Mouse (Mus musculus) adrenal gland, postnatal 4 days (tissue): ENCODE data around the gene Brms1. TPM values are rescaled to one million over a fixed set of nuclear protein-coding genes. Genes with fewer than 3 reads are reported as not detected.
"Not testable (repeated sequence)": the region's sequence is repeated elsewhere in the genome, so short reads cannot be mapped to it uniquely, and the experiment has no call there.

Experiments
- DNase-seq, 2 experiments: peaks; one replicate each; pipeline ENCODE4 v3.0.0; 2021 to 2022; ENCODE audit warnings: low spot score in 2 of 2, mixed read lengths in 2 of 2
- long read RNA-seq, 2 experiments: library from polyadenylated mRNA; stranded (forward); transcript quantifications; one replicate each; pipeline ENCODE4 v2.0.0; 2021
- total RNA-seq, 2 experiments: library from RNA; stranded (reverse); gene quantifications; 2 replicates each; pipeline ENCODE4 v1.2.3; 2021

Brms1 gene
- total RNA-seq: 10 to 100 TPM; 29.6 to 35.1 TPM
- long read RNA-seq, experiment 1, transcript Brms1-201 (10 exons, 1,388 nt): major isoform, 22 of 28 reads
- long read RNA-seq, experiment 1, partial matches to known transcripts: 3 of 28 reads
- long read RNA-seq, experiment 1, other reads (novel, unspliced or antisense): 2 of 28 reads
- long read RNA-seq, experiment 2, transcript Brms1-201 (10 exons, 1,388 nt): major isoform, 42 of 49 reads
- long read RNA-seq, experiment 2, partial matches to known transcripts: 0 of 49 reads
- long read RNA-seq, experiment 2, other reads (novel, unspliced or antisense): 6 of 49 reads

DNA sequence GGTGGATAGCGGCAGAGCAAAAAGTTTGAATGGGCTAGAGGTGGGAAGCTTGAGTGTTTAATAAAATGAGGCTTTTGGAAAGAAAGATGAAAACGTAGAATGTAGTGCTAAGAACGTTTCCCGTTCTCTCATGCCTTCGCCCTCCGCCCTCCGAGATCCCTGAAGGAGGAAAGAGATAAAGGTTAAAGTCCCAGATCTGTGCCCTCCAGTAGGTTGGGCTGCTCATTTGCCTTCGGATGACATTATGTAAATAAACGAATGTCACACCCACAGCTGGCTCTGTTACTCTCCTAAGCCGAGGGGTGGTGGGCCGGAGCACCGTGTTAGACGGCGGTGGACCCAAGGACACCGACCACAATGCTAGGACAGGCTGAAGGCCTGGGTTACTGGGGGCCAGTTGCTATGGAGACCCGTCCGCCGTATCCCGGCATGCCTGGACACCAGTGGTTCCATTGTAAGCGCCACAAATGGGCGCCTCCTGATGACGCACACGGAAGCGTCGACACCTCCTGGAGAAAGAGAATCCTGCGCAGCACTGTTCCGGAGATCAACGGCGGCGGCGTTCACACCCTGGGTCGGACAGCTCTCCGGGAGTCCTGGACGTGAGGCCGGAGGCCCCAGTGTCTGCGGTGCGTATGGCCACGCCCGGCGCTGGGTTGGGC, at the start of gene Brms1:
Gene Brms1 (plus strand): TSS at position 493 of the 662 bp plus-strand sequence.
- peak; percentile 73 to 86 for DNase-seq

GRCm38 (mm10) chr19:4992371-4992770, 48.8 kb upstream of the Brms1 start:
- no peak for DNase-seq

DNA sequence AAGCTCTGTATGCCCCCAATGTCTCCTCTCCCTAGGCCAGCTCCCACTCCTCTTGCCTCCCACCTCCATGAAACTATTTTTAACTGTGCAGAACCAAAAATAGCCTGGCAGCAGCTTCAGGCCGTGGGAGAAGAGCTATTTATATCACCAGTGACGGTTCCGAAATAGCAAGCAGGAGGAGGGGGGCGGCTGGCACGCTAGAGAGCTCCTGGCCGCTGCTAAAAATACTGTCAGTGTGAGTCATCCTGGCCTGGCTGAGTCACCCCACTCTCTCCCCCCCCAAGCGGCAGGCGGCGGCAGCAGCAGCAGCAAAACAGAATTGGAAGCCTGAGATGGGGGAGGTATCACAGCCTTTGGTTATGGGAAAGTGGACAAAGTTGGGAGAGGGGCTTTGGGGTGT, 48.2 kb upstream of the Brms1 start:
- DNase-seq: peak; percentile 27 to 59

DNA sequence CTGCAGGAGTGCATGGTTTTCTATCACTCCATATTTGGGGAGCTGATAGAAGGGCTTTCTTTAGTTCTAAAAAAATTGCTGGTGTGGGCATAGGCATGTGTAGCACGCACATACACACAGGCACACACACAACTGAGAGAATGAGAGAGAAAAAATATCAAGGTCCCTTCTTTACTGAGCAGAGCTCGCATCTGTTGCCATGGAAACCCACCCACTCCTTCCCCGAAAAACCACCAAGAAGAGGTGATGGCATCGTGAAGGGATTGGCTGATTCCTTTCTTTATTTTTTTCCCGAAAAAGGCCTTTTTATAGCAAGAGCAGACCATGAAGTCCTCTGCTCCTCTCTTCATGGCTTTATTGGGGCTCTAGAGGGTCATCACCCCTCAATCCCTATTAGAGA, 47.1 kb upstream of the Brms1 start:
- no peak for DNase-seq

DNA sequence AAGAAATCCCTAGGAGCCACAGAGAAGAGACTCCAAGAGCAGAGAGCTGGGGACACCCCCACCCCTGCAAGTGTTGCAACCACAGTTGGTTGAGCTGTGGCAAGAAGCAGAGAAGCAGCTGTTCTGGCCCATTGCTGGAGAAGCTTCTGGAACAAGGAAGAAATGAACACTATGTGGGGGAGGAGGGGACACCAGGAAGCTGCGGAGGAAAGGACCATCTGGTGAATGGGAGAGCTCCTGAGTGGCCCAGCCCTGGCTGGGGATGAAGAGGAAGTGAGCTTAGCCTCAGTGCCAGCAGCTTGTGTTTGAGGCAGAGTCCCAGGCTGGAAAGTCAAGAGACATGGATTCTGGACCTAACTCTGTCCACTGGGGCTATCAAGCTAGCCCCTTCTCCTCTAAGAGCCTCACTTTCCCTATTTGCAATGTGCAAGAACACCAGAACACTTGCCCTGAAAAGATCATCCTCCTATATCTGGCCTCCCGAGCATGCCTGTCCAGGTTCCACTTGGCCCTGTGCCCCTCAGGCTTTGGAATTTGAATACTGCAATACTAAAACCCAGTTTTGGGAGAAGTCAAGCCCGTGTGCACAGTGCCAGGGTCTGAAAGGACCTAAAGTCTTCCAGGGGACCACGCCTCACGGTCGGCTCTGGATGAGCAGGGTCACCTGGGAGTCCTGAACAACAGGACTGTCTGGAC, 41.6 kb upstream of the Brms1 start:
- no peak for DNase-seq

DNA sequence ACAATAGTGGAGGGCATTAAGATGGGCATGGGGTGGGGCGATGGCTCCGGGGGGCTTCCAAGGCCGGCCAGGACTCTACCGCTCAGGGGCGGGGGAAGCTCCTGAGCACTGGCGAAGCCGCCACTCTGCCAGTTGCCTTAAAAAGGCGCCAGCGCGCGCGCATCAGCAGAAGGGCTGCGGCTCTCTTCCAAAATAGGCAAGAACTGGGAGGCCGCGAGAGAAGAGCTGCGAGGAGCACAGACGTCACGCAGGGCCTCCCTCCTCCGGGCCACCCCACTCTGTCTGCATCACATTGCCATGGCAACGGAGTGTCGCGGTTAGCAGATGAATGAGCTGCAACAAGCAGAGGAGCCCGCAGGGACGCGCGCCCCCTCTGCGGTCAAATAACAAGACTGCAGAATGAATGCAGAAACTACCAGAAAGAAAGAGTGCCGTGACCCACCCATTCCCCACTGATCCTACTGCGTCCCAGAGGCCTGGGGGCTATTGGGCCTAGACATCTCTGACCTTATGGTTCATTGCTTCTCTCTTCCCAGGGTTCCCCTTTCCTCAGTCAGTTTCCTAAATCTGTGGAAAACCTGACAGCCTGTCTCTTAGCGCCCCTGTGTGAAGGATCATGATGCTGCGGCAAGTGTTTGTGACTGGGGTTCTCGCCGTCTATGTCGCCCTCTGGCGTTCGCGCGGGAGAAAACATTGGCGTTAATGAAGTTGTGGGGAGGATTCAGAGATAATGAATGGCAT, 39.3 kb upstream of the Brms1 start:
- peak; percentile 51 to 59 for DNase-seq

DNA sequence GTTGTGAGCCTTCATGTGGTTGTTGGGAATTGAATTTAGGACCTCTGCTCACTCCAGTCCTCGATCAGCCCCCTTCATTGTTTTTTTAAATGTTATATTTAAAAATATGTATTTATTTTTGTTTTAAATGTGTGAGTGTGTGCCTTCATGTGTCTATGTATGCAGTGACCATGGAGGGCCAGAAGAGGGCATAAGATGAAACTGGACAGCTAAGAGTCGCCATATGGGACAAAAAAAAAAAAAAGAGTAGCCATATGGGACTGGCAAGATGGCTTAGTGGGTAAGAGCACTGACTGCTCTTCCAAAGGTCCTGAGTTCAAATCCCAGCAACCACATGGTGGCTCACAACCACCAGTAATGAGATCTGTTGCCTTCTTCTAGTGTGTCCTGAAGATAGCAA, 37.5 kb upstream of the Brms1 start:
- DNase-seq: not testable (repeated sequence)

DNA sequence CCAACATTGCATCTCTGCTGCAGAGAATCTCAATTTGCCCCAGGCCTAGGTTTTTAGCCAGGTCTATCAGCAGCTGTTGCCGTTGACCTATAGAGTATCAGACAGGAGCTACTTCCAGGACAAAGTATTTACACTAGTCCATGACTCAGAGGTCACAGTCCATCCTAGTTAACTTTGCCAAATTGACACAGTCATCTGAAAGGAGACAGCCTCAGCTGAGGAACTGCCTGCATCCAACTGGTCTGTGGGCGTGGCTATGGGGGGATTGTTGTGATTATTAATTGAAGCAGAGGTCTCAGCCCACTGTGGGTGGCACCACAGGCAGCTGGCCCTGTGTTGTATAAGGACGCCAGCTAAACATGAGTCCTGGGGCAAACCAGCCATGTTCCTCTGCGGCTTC, 36.2 kb upstream of the Brms1 start:
- no peak for DNase-seq

DNA sequence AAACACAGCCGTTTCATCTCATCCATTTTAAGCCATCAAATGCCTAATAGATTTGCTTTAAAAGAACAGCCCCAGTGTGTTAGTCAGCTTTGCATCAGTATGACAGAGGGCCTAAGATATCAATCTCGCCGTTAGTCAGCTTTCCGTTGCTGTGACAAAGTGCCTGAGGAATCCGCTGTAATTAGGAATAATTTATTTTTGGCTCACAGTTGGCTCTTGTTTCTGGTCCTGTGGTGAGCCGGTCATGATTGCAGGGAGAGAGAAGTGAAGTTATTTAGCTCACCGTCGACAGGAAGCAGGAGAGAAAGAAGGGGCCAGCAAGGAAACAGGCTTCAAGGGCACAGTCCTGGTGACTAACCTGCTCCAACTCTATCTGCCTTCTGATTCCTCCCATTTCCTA, 28.0 kb upstream of the Brms1 start:
- no peak for DNase-seq

- DNase-seq: no peak
Observed at GRCm38 (mm10) chr19:5014961-5015398, 26.2 kb upstream of the Brms1 start.

GRCm38 (mm10) chr19:5016221-5016742, 24.9 kb upstream of the Brms1 start:
- DNase-seq: no peak

DNA sequence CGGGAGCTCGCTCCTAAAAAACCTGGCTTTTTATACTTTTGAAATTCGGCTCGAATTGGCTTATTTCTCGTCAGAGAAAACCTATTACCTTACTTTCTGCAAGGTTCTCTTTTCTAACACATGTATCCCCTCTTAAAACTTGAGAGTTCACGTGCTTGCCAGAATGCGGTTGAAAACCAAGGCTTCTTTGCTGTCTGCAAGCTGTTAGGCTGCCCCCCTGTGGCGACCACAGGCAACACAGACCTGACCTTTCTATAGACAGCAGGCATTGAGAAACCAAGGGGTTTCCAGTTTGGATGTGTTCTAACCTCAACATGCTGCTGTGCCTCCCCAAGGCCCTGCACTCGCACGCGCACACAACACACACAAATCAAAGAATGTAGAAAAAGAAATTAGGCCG, 24.4 kb upstream of the Brms1 start:
- peak in 1 of 2 experiments; percentile 46 for DNase-seq

- DNase-seq: no peak
Observed at GRCm38 (mm10) chr19:5017611-5018010, 23.5 kb upstream of the Brms1 start.

DNA sequence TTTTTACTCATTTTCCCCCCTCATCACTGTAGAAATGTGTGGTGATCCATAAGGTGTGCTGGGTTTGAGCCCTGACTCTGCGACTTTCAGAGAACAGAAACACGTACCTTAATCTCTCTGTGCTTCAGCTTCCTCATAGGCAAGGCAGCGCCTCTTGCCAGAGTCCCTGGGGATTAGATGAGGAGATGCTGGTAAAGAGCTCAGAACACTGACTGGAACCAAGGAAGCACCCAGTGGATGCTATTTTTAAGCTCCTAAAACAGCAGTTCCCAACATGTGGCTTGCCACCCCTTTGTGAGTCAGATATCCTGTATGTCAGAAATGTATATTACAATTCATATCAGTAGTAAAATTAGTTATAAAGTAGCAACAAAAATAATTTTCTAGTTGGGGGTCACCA, 23.0 kb upstream of the Brms1 start:
- DNase-seq: no peak

GRCm38 (mm10) chr19:5021416-5021815, 19.7 kb upstream of the Brms1 start:
- DNase-seq: no peak

- DNase-seq: peak; percentile 76 to 84
Observed at GRCm38 (mm10) chr19:5023621-5024479, 17.3 kb upstream of the Brms1 start, which contains the start of gene Slc29a2. Gene Slc29a2 (plus strand): TSS chr19:5023860.

DNA sequence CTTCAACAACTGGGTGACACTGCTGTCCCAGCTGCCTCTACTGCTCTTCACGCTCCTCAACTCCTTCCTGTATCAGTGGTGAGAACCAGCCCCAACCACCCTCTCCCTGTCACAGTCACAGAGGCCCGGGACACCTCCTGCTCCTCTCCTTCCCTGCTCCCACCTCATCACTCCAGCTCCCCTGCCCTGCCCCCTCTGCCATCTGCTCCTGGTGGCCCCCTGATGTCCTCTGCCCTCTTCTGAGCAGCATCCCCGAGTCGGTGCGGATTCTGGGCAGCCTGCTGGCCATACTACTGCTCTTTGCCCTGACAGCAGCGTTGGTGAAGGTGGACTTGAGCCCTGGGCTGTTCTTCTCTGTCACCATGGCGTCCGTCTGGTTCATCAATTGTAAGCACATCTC, 15.0 kb upstream of the Brms1 start:
- DNase-seq: no peak

DNA sequence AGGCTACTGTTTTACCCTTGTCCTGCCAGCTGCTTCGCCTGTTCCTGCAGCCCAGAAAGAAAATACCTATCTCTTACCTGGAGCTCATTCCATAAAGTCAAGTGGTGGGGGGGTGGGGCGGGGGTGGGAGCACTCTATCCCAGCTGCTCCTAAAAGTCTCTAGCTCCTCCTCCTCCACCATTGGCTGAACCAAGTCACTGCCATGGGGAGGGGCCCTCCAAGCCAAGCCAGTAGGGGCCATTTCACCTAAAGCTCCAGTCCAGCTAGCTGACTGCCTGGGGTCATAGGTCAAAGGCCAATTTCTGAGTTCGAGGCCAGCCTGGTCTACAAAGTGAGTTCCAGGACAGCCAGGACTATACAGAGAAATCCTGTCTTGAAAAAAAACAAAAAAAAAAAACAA, 8.5 kb upstream of the Brms1 start:
- DNase-seq: no peak

DNA sequence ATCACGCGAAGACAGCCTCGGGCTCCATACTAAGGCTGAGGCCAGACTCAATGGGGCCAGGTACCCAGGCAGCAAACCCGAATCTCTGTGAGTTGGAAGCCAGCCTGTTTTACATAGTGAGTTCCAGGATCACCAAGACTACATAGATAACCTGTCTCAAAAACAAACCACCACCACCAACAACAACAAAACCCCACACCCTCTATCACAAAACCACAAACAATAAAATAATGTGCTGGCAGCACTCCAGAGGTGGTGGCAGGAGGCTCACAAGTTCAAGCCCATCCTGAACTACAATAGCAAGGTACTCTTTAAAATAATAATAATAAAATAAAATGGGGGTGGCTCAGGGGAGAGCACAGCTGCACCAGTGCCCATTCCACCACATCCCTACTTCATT, 4.6 kb upstream of the Brms1 start:
- DNase-seq: no peak
